Mouse (Mus musculus): ENCODE data around the gene Gm11733.

GRCm38 (mm10) chr11:117536586-117536985, 52.4 kb downstream of the Gm11733 start:
- TF ChIP-seq EP300 (IDR thresholded peaks at IDR 0.05; ENCODE audit: low read depth) (no peak), CTCF (IDR thresholded peaks at IDR 0.05; ENCODE audit: low read depth) (no peak)
